Mouse (Mus musculus) G1E (cell line): ENCODE measurements around the gene 4931422A03Rik. TPM values are rescaled to one million over a fixed set of nuclear protein-coding genes. Genes with fewer than 3 reads are reported as not detected.

ENCODE experiments used
- ATAC-seq: 2 replicates; pipeline ENCODE4 v1.8.0; 2016; ENCODE audit warnings: mild to moderate bottlenecking; ENCODE audit not compliant: insufficient number of reproducible peaks, poor library complexity, low FRiP score, severe bottlenecking; ENCODE audit errors: extremely low read depth
- DNase-seq: peaks from one replicate; pipeline ENCODE4 v3.0.0; 2012; ENCODE audit warnings: low spot score
- H3K27me3 ChIP-seq: 2 replicates; pipeline ENCODE4 v1.6.1; 2012; ENCODE audit warnings: mild to moderate bottlenecking, low read length, inconsistent platforms; ENCODE audit not compliant: insufficient read depth
- H3K36me3 ChIP-seq: replicated peaks from 2 replicates; pipeline ENCODE3; 2012; ENCODE audit warnings: mild to moderate bottlenecking, inconsistent platforms
- H3K4me1 ChIP-seq: 2 replicates; pipeline ENCODE4 v1.6.1; 2012; ENCODE audit warnings: low read depth, low read length, inconsistent platforms, mixed read lengths; ENCODE audit not compliant: insufficient read depth
- H3K4me3 ChIP-seq: 2 replicates; pipeline ENCODE4 v1.5.1; 2012; ENCODE audit warnings: low read depth, mild to moderate bottlenecking, inconsistent platforms, low read length, moderate library complexity, mixed read lengths
- H3K9me3 ChIP-seq: replicated peaks from 2 replicates; pipeline ENCODE4 v1.6.1; 2012; ENCODE audit warnings: inconsistent platforms
- CTCF ChIP-seq: IDR thresholded peaks from 2 replicates; pipeline ENCODE4 v1.5.1; 2012; ENCODE audit warnings: low read depth, low read length, inconsistent platforms, mixed read lengths
- GATA1 ChIP-seq: IDR thresholded peaks from 2 replicates; pipeline ENCODE4 v1.6.1; 2012; ENCODE audit warnings: borderline replicate concordance, low read length, inconsistent platforms, mixed read lengths
- GATA2 ChIP-seq: IDR thresholded peaks from 2 replicates; pipeline ENCODE4 v1.6.1; 2012; ENCODE audit warnings: low read depth, low read length, inconsistent platforms, borderline replicate concordance
- POLR2AphosphoS5 ChIP-seq: IDR thresholded peaks from 2 replicates; pipeline ENCODE4 v1.6.1; 2012; ENCODE audit warnings: low read depth, low read length, inconsistent platforms; ENCODE audit not compliant: insufficient replicate concordance
- TAL1 ChIP-seq: conservative IDR thresholded peaks from 2 replicates; pipeline ENCODE4 v1.6.1; 2012; ENCODE audit warnings: low read depth, low read length, inconsistent platforms, mixed read lengths
- polyA plus RNA-seq: library from polyadenylated mRNA; stranded (reverse); fragments of >175 nt; gene quantifications from 2 replicates; pipeline ENCODE4 v1.2.3, GENCODE M21; 2012
- total RNA-seq, 2 experiments: library from RNA; stranded (forward) in 1 of 2; stranded (reverse) in 1 of 2; fragments of 200-1000 nt in 1 of 2; fragments of >200 nt in 1 of 2; fragmentation: Nextera tagmentation in 1 of 2; gene quantifications; 2 replicates each; pipeline ENCODE4 v1.2.3; 2014 to 2017

4931422A03Rik gene
- total and polyA plus RNA-seq, 3 experiments = 0.38 TPM; not detected in 2

DNA sequence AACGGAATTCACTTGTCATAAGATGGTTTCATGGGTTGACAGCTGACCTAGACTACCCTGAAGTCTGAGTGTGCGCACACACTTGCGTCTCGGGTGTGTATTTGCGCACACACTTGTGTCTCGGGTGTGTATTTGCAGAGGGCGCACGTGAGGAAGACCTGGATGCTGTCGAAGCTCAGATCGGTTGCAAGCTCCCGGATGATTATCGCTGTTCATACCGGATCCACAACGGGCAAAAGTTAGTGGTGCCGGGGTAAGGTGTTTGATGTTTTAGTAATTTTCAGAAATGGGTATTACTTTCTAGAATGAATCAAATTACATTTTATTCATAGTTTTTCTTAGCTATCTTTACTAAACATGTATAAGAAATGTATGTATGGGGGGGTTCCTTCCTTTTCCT is 14.6 kb upstream of the 4931422A03Rik start:
- no peak for TF ChIP-seq GATA1
- no peak for TF ChIP-seq GATA2
- no peak for TF ChIP-seq TAL1
- TF ChIP-seq POLR2AphosphoS5 = no peak
- no peak for TF ChIP-seq CTCF
- DNase-seq (no peak), ATAC-seq (no peak)
- peaks cover 29% of the 10 kb centered on the region for H3K4me1 ChIP-seq
- H3K27me3 ChIP-seq = no peaks in the 10 kb centered on the region
- H3K36me3 ChIP-seq = peaks cover 79% of the 10 kb centered on the region
- H3K9me3 ChIP-seq = no peaks in the 10 kb centered on the region
- no peak overlapping the region for H3K4me3 ChIP-seq

DNA sequence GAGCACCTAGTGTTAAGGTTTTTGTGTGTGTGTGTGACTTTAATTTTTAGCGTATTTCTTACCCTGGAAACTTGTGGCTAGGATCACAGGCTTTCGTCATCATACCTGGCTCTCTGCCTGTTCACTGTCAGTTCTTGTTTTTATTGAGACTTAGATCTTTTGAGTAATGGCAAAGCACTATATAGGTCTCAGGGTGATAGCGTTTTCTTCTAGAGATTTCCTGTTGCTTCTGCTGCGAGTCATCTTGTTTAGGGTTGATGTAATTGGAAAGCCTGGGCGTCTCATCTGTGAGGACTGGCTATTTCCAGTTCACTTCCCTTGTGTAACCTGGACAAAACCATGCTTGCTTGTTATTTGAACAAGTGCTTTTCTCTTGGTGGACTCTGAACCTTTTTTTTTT is 13.5 kb upstream of the 4931422A03Rik start:
- H3K4me1 ChIP-seq = peaks cover 29% of the 10 kb centered on the region
- DNase-seq (no peak), ATAC-seq (no peak)
- H3K9me3 ChIP-seq = no peaks in the 10 kb centered on the region
- TF ChIP-seq CTCF (no peak), TAL1 (no peak), GATA2 (no peak), GATA1 (no peak), POLR2AphosphoS5 (no peak)
- peaks cover 87% of the 10 kb centered on the region for H3K36me3 ChIP-seq
- no peak overlapping the region for H3K4me3 ChIP-seq
- no peaks in the 10 kb centered on the region for H3K27me3 ChIP-seq

DNA sequence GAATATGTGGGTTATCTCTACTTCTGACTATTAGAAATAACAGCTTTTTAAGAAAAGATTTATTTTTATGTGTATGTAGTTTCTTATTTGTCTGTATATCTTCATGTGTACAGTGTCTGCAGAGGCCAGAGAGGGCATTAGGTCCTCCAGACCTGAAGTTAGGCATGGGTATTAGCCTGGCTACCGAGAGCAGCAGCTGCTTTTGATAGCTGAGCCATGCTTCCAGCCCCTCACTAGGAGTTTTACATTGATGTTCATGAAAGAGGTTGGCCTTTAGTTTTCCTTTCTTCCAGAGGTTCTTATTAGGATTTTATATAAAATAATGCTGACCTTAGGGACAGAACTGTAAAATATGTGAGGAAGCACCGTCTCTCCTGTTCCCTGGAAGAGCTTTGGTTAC is 10.1 kb upstream of the 4931422A03Rik start:
- peaks cover 20% of the 10 kb centered on the region for H3K4me1 ChIP-seq
- ATAC-seq = no peak
- H3K9me3 ChIP-seq = no peaks in the 10 kb centered on the region
- TF ChIP-seq POLR2AphosphoS5 (no peak), CTCF (no peak), TAL1 (no peak), GATA2 (no peak), GATA1 (no peak)
- H3K36me3 ChIP-seq = peaks cover 91% of the 10 kb centered on the region
- DNase-seq = no peak
- no peak overlapping the region for H3K4me3 ChIP-seq
- no peaks in the 10 kb centered on the region for H3K27me3 ChIP-seq

DNA sequence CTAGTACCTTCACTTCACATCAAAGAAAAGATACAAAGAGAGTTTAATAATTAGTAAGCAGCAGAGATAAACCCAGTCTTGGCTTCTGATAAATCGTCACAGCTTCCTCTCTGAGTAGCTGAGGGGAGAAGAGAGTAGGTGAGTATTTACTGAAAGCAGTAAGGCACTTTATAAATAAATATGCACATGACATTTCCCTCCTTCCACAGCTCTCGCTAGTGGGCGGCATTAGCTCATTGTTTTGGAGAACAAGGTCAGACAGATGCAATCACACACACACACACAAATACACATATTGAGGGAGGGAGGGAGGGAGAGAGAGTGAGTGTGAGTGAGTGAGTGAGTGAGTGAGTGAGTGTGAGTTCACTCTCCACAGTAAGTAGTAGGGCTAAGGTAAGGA is 8.2 kb upstream of the 4931422A03Rik start:
- no peak for TF ChIP-seq CTCF
- TF ChIP-seq GATA2 = no peak
- no peak for TF ChIP-seq TAL1
- TF ChIP-seq POLR2AphosphoS5 = no peak
- no peak for TF ChIP-seq GATA1
- H3K36me3 ChIP-seq = peaks cover 91% of the 10 kb centered on the region
- ATAC-seq = no peak
- peaks cover 14% of the 10 kb centered on the region for H3K4me1 ChIP-seq
- H3K9me3 ChIP-seq = no peaks in the 10 kb centered on the region
- H3K27me3 ChIP-seq = no peaks in the 10 kb centered on the region
- H3K4me3 ChIP-seq = no peak overlapping the region
- DNase-seq = no peak

DNA sequence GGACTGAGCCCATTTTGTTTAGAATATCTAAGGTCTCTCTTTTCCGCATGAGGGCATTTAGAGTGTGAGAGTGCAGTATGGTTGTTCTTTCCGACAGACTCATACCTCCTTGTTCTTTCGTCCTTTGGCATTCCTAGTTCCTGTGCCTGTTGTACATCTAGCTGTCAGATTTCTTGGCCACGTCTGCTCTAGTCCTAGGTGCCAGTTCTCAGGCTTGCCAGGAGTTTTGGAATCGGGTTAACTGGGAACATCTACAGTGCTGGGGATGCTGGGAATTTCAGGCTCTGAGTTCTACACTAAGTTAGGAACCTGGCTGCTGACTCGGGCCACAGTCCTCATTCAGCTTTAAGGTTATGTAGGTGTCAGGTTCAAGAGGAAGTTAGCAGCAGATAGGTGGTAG is 7.4 kb upstream of the 4931422A03Rik start:
- peaks cover 92% of the 10 kb centered on the region for H3K36me3 ChIP-seq
- no peaks in the 10 kb centered on the region for H3K27me3 ChIP-seq
- peaks cover 15% of the 10 kb centered on the region for H3K4me1 ChIP-seq
- TF ChIP-seq POLR2AphosphoS5 (no peak), GATA2 (no peak), CTCF (no peak), GATA1 (no peak), TAL1 (no peak)
- DNase-seq = no peak
- no peaks in the 10 kb centered on the region for H3K9me3 ChIP-seq
- no peak for ATAC-seq
- no peak overlapping the region for H3K4me3 ChIP-seq

DNA sequence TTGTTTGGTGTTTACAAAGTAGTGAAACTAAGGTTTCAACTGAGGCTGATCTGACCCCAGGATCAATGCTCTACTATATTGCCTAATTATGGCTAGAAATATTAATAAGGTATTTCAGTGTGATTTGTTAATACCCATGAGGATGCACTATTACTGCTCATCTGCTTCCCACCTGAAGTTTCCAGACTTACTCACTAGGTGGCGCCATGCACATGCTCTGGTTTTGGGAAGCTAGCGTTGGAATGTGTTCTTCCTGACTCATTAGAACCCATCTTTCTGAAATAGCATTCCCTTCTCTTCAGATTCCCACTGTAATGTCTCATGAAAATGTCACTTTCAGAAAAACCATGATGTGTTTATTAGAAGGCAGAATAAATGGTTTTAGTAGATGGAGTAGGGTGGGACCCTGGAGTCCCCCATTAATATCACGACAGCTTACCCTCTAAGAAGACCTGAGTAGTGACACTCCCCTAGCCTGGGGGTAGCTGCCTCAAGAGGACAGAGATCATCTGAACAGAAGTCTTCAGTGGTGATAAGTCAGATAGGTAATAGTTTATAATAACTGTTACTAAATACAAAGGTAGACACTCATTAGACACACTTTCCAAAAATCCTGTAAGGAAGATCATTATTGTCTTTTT is 6.8 kb upstream of the 4931422A03Rik start:
- Histone ChIP-seq H3K4me1 (peaks cover 17% of the 10 kb centered on the region), H3K9me3 (no peaks in the 10 kb centered on the region), H3K36me3 (peaks cover 90% of the 10 kb centered on the region), H3K4me3 (no peak overlapping the region), H3K27me3 (no peaks in the 10 kb centered on the region)
- DNase-seq (no peak), ATAC-seq (peak; percentile 45; the same call in 1 of the 2 replicates)
- TF ChIP-seq GATA1 = no peak
- peak; percentile 92 for TF ChIP-seq CTCF

DNA sequence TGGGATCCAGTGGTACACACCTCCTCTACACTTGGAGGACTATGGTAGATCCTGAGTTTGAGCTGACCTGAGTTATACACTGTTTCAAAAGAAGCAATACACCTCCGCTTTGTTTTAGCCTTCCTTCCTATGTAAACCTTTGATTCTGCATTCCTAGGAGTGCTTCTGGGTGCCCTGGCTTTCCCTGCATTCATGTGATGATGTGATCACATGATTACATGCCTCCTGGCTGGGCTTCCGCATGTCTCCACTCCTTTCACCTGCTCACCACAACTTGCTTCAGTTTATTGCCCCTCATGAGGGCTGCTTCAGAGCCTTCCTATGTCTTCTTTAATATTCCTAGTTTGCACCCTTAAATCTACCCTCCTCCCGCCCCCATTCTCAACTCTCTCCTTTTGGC is 3.9 kb upstream of the 4931422A03Rik start:
- Histone ChIP-seq H3K9me3 (no peaks in the 10 kb centered on the region), H3K4me3 (no peak overlapping the region), H3K36me3 (peaks cover 66% of the 10 kb centered on the region), H3K27me3 (no peaks in the 10 kb centered on the region), H3K4me1 (peaks cover 32% of the 10 kb centered on the region)
- ATAC-seq = no peak
- TF ChIP-seq TAL1 (no peak), GATA2 (no peak), POLR2AphosphoS5 (no peak), CTCF (no peak), GATA1 (no peak)
- no peak for DNase-seq
